Mouse (Mus musculus) spleen, adult 2 months (tissue): ENCODE results near the gene Fam76a. TPM values are rescaled to one million over a fixed set of nuclear protein-coding genes. Genes with fewer than 3 reads are reported as not detected.

Experiments used
- DNase-seq, 2 experiments: peaks; one replicate each; pipeline versions ENCODE4 v3.0.0 to v3.0.0-alpha.2; 2012 to 2021; ENCODE audit warnings: low spot score in 2 of 2, low read depth in 1 of 2
- H3K27ac ChIP-seq: fragments of 200-500 bp; 2 replicates; pipeline ENCODE4 v1.5.1; 2012; ENCODE audit warnings: low read length, inconsistent platforms; ENCODE audit not compliant: insufficient read depth
- H3K27me3 ChIP-seq: fragments of 200-500 bp; 2 replicates; pipeline ENCODE4 v1.6.1; 2012; ENCODE audit warnings: mild to moderate bottlenecking, moderate library complexity, low read length, inconsistent platforms; ENCODE audit not compliant: control insufficient read depth, insufficient read depth
- H3K36me3 ChIP-seq: fragments of 200-500 bp; 2 replicates; pipeline ENCODE4 v1.6.1; 2012; ENCODE audit warnings: mild to moderate bottlenecking, low read length, inconsistent platforms; ENCODE audit not compliant: control insufficient read depth, insufficient read depth
- H3K4me1 ChIP-seq: fragments of 200-500 bp; 2 replicates; pipeline ENCODE4 v1.6.1; 2011; ENCODE audit warnings: inconsistent platforms; ENCODE audit not compliant: control insufficient read depth, insufficient read depth, insufficient read length
- H3K4me3 ChIP-seq: fragments of 200-500 bp; 2 replicates; pipeline ENCODE4 v1.5.1; 2011; ENCODE audit warnings: mild to moderate bottlenecking, inconsistent platforms; ENCODE audit not compliant: insufficient read depth, insufficient read length; ENCODE audit errors: extremely low read depth
- CTCF ChIP-seq: fragments of 200-500 bp; IDR thresholded peaks from 2 replicates; pipeline ENCODE4 v1.5.1; 2011; ENCODE audit warnings: mild to moderate bottlenecking, inconsistent platforms; ENCODE audit not compliant: insufficient read depth, insufficient read length, insufficient replicate concordance; ENCODE audit errors: extremely low read depth
- POLR2A ChIP-seq: fragments of 200-500 bp; IDR thresholded peaks from 2 replicates; pipeline ENCODE4 v1.6.1; 2011; ENCODE audit warnings: low read depth, low read length, inconsistent platforms
- WGBS: fragments of 180-500 bp; shearing (Covaris S2); methylation state at CpG from one replicate; pipeline ENCODE4 v1.1.7; 2018; 5-methylcytosine and 5-hydroxymethylcytosine counted together
- polyA plus RNA-seq: library from polyadenylated mRNA; depleted of rRNA; stranded (reverse); fragments of >200 nt; gene quantifications from 2 replicates; pipeline ENCODE4 v1.2.3, GENCODE M21; 2012

Fam76a gene
- polyA plus RNA-seq, 1 experiment = 7.2 TPM

GRCm38 (mm10) chr4:132954530-132955394, 32.4 kb upstream of the Fam76a start:
- 84% methylated on average over 7 of the region's 7 CpGs for WGBS

DNA sequence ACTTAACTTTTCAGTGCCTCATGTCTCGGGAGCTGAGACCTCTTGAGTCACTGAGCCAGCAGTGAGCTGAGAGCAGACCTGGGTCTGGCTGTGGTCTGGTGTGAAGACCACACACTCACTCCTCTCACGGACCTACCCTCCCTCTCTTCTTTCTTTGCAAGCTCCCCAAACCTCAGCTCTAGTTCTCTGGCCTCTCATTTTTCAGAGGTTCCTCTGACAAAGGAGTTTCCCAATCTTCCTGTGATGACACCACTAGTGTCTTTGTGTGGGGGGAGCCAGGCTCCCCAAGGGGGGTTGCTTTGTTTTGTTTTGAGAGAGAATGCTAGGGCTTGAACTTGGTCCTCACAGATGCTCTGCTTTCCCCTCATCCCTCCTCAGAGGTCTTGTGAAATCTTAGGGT, 28.6 kb upstream of the Fam76a start:
- H3K4me1 ChIP-seq = peaks cover 15% of the 10 kb centered on the region; the same call in 1 of the 2 replicates
- no peak for TF ChIP-seq POLR2A
- no peak for TF ChIP-seq CTCF
- WGBS = 49% methylated on average over 2 of the region's 2 CpGs
- H3K36me3 ChIP-seq = no peaks in the 10 kb centered on the region
- no peak overlapping the region for H3K27ac ChIP-seq
- no peaks in the 10 kb centered on the region for H3K27me3 ChIP-seq
- no peak overlapping the region for H3K4me3 ChIP-seq
- no peak for DNase-seq

More at GRCm38 (mm10) chr4:132954530-132955394, 32.4 kb upstream of the Fam76a start:
- Histone ChIP-seq H3K4me3 (no peak overlapping the region), H3K27me3 (no peaks in the 10 kb centered on the region), H3K27ac (no peak overlapping the region), H3K4me1 (peaks cover 12% of the 10 kb centered on the region; the same call in 1 of the 2 replicates), H3K36me3 (no peaks in the 10 kb centered on the region)
- TF ChIP-seq POLR2A = no peak
- no peak for TF ChIP-seq CTCF
- no peak for DNase-seq

- Histone ChIP-seq H3K4me1 (peaks cover 19% of the 10 kb centered on the region; the same call in 1 of the 2 replicates), H3K4me3 (no peak overlapping the region), H3K27ac (no peak overlapping the region), H3K36me3 (no peaks in the 10 kb centered on the region), H3K27me3 (no peaks in the 10 kb centered on the region)
- no peak for DNase-seq
- WGBS = 83% methylated on average over 24 of the region's 24 CpGs
- TF ChIP-seq CTCF (no peak), POLR2A (no peak)
These were observed 27.6 kb upstream of the Fam76a start for GRCm38 (mm10) chr4:132949882-132950532.

GRCm38 (mm10) chr4:132946047-132947001, 24.0 kb upstream of the Fam76a start:
- WGBS = 16% methylated on average over 27 of the region's 27 CpGs
- Histone ChIP-seq H3K4me1 (peaks cover 23% of the 10 kb centered on the region; the same call in 1 of the 2 replicates), H3K36me3 (no peaks in the 10 kb centered on the region), H3K27me3 (no peaks in the 10 kb centered on the region), H3K27ac (peak overlapping the region; percentile 90), H3K4me3 (peak overlapping the region; percentile 34; the same call in 1 of the 2 replicates)
- DNase-seq = peak; percentile 45 to 85
- no peak for TF ChIP-seq CTCF
- TF ChIP-seq POLR2A = peak; percentile 32

DNA sequence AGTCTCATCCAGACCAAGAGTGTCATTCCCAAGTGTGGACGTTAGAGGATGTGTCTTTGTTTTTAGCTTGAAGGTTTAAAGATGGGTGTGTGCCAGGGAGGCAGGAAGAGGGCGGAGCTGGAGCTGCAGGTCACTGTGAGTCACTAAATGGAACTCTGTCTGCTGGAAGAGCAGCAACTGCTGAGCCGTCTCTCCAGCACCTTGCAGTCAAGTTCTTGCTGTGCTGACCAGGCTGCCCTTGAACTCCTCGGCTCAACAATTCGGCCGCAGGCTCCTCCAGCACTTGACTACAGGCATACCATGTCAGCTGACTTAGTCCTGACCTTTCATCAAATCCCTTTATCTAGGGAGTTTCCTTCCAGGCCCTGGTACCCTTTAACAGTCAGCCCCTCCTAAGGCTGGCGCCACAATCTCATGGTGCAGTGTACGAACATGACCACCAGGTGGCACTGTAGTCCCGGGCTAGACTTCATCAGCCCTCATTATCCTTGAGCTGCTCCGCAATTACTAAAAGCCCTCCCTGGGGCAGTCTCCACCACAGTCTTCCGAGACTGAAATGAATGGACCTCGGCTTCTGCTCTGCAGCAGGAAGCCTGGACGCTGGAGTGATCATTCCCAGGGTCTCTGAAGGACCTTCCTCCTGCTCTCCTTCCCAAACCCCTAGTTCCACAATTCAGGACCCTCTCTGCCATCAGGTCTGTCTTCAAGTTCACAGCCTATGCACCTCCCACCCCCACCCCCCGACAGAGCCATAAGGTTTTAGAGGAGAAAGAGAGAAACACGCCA, 23.1 kb upstream of the Fam76a start:
- Histone ChIP-seq H3K4me1 (peaks cover 23% of the 10 kb centered on the region; the same call in 1 of the 2 replicates), H3K4me3 (peak overlapping the region; percentile 34; the same call in 1 of the 2 replicates), H3K27me3 (no peaks in the 10 kb centered on the region), H3K36me3 (no peaks in the 10 kb centered on the region), H3K27ac (peak overlapping the region; percentile 90)
- peak; percentile 71 to 84 for DNase-seq
- 4% methylated on average over 15 of the region's 15 CpGs for WGBS
- TF ChIP-seq POLR2A (no peak), CTCF (peak; percentile 89; the same call in 1 of the 2 replicates)
